Mouse (Mus musculus) kidney, adult 2 months (tissue): ENCODE data around the gene Tmem127.

Experiments
- CTCF ChIP-seq: fragments of 200-500 bp; conservative IDR thresholded peaks from 2 replicates; pipeline ENCODE4 v1.5.1; 2011; ENCODE audit warnings: low read depth, mild to moderate bottlenecking, control low read depth, low read length, moderate library complexity, mixed read lengths; ENCODE audit not compliant: insufficient read depth, insufficient read length
- POLR2A ChIP-seq: fragments of 200-500 bp; IDR thresholded peaks from one replicate; pipeline ENCODE4 v1.6.1; 2011; ENCODE audit warnings: low read depth, low read length, control low read depth

DNA sequence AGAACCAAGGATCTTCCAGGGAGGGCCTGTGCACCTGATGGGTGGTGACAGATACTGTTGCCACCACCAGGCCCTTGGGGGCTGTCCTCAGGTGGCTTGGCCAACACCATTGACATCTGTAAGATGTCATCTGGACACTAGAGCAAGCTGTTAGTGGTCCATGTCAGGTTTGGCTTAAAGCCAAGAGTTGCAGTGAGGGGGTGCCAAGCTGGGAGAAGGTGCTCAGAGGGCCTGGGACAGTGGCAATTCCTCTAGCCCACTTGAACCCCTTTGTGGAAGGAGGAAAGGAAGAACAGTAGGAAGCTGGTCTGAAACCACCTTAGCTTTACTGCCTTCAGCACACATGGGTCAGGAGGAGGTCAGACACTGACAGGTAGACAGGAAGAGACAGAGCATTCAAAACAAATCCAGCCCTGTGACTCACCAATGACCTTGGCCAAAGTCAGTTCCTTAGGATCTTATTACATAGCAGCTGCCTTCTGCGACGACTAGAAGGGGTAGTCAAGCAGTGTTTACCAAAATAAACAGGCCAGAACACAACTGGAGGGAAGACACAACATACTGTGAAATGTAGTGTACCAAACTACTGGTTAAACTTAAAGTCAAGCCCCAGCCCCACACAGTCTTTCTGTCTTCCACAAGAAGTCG is 4.3 kb downstream of the Tmem127 start:
- TF ChIP-seq CTCF (no peak), POLR2A (no peak)
